Mouse (Mus musculus): ENCODE measurements at regions not wholly inside any gene's neighbourhood (a gene's known extent, or its start where the extent isn't known, plus 50 kb on each side); places are given as distances from the start of the nearest gene placed in this dataset.

DNA sequence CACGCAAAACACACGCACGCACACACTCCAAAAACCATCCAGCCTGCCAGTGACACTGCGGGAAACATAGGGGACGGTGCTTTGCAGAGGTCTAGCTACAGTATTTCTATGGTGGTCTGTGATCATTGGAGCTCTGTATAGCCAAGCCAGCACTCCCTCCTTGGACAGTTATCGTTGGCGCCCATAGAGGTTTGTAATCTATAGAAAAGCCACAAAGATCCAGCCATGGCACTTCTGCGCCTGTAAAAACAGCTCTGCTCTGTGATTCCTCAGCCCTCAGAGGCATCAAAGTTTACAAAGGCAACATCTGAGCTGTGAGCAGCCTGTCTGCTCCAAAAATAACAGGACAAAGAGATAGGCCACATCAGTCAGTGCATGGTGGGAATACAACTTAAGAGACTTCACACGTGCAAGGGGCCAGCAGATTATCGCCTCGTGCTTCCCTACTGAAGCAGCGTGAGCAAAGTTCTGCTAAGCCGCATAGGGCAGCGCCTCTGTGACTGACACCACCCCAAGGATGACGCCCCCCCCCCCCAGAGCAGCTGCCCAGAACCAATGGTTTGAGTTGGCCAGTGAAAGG is 194.7 kb downstream of the Ackr3 start:
- no peak for DNase-seq (ENCODE audit: inconsistent ontology term)

DNA sequence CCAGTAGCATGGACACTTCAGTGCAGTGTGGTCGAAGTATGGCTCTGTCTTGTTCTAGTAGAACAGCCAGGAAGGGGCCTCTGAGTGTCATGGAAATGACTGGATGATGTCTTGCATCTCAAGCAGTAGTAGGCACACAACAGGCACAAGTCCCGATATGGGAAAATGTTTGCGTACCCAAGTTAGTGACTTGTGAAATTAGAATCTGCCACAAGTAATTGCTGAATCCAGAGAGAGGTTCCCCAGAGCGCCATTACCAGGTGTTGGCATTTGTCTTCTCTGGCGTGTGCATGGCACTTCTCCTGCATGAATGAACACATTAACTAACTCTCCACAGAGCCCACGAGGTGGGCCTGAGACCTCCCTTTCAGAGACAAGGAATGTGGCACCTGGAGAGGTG is 199.3 kb downstream of the Ackr3 start:
- DNase-seq (ENCODE audit: inconsistent ontology term) = no peak

DNA sequence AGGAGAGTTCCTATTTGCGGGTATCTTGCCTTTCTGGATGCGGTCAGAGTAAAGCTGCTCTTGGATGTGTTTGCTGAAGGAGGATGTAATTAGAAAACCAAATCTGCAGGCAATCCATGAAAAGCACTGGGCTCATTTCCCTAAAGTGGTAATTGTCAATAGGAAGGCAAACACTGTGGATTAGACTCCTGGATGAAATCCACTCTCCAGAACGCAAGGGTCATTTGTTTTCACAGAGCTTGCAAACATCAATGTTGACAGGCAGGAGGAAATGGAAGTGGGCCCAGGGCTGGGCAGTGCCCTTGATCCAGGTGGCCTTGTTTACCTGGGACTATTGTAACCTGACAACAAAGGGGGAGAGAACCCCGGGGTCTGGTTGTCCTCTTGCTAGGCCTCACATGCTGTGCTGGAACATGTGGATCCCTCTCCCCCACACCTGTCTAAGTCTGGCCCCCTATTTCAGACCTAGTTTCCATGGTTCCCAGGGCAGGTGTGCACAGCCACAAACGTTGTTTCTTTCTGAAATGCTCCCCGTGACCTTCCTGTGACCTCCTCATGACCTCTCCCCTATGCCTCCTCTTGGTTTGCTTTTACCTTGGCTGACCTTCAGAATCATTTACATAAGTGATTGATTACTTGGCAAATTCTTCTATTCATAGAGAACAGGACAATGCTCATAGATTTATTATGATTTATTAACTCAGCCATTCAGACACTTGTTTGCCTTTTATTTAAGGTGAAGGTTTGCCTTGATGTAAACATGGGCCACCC is 197.9 kb upstream of the Cops8 start:
- no peak for DNase-seq (ENCODE audit: inconsistent ontology term)

DNA sequence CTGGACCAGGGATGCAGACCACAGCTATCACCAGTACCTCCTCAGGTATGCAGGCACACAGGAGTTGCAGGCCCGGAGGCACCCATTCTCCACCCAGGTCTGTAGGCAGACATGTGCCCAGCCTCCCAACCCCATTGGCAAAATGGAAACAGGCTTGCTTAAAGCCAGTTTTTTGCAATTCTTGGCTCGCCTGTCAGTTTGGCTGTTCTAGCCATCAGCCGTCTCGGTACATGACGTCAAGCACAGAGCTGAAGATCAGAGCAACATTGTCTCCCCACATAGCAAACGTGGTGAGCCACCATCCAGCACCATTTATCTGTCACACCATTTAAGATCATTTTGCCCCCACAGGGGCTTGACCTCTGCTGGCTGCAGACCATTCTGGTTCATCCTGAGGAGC is 196.1 kb upstream of the Cops8 start:
- DNase-seq (ENCODE audit: inconsistent ontology term) = no peak

DNA sequence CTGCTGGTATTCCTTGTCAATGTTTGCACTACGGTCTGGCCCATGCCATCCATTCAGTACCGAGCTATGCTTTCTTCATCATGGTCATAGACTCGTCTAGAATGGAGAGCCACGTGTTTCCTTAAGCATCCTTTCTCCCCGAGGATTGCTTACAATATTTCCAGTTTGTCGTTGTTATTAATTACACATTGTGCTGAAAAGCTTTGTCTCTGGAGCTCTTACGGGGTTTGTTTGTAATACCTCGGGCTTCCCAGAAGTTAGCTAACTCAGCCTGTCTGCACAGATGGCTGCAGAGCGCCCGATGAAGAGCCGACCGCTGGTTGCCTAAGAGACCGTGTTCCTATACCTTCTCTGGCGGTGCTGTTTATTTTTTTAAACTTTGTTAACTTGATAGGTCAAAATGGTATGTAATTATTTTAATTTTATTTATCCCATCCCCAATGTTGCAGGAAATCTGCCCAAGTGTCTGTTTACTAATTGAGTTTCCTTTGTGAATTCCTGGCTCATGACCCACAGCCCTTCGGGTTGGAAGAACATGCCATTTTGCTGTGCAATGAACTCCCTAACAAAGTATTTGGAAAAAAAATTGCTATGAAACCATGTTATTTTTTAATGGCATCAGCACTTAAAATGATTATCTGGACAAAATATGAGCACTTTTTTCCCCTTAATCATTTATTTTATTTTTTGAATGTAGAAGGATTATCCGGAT is 194.1 kb upstream of the Cops8 start:
- peak; percentile 52 for DNase-seq (ENCODE audit: inconsistent ontology term)

DNA sequence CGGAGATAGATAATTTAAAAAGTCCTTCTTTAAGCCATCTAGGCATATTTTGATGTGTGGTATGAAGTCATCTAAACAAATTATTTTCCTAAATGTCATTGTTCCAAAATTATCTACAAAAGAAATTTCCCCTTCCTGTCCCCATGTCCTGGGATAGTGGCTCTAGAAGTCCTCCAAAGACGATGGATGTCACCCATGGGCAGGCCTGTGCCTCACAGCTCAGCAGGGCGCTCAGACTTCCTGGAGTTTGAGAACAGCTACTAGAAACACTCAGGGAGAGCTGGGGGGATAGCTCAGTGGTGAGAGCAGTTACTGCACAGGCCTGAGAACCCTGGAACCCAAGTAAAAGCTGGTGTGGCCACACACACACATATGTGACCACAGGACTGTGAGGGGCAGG is 193.5 kb upstream of the Cops8 start:
- no peak for DNase-seq (ENCODE audit: inconsistent ontology term)

DNA sequence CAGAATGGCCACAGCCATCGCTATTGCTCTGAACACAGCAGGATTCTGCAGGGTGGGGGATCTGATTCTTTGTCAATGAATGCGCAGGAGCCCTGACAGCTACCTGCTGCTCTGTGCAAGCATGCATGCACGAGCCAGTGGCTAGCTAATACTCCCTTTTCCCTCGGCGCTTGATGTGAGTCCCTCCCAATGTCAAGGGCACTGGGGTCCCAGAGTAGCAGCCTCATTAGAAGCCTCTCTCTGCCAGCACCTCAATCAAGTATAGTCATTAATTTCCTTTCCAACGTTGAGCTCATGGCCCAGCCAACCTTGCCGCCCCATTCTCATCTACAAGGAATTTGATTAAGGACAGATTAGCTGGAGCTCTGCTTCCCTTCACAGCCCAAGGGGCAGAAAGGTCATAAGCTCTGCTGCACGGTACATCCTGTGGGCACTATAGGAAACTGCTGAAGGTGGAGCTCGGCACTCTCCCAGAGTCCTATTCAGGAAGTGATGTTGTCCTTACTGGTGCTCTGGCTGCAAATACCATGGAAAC is 190.2 kb upstream of the Cops8 start:
- DNase-seq (ENCODE audit: inconsistent ontology term) = peak; percentile 37

DNA sequence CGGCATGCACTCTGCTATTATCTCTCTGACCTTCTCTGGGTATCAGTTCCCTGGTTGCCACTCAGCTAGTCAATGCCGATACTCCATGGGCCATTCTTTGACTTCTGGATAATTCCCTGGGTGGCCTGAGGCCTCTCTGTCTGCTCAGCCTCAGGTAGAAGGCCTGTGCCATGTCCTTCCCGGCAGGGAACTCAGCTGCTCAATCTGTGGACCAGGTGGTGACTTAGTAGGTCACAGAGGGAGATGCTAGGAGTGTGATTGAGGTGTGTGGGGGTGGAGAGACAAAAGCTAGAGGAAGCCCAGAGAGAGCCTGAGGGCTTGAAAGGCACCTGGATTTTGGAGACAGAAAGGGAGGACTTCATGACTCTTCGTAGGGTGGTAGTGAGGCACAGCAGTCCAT is 188.0 kb upstream of the Cops8 start:
- DNase-seq (ENCODE audit: inconsistent ontology term) = no peak

DNA sequence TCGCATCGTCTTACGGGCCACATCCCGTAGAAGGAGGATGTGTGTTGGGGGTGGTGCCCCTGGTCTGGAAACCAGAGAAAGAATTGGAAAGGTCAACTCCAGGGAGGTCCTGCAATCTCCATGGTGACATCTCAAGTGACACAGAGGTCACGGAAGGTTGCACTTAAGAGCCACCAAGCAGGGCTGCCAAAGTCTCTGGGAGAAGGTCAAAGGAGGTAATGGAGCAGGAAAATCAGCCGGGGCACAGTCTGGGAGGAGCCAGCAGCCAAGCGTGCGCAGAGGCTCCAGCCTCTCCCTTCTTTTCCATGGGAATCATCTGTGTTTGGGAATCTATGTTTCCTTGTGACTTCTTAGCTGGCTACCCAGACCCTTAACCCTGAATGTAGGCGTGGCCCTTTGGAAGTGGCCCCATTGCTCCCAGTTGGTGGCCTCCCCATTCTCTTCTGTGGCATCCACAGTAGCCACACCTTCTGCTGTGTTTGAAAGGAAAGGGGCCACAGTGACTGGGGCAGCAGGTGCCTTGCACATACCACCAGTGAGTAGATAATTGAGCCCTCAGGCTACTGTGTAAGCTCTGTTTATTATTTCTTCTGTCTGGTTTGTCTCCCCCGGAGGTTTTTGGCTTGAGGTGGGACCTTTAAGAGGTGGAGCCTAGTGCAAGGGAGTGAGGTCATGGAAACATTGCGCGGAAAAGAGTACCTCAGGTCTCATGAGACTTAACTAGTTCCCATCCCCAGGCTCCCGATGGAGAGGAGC is 178.5 kb upstream of the Cops8 start:
- peak; percentile 35 for DNase-seq (ENCODE audit: inconsistent ontology term)

DNA sequence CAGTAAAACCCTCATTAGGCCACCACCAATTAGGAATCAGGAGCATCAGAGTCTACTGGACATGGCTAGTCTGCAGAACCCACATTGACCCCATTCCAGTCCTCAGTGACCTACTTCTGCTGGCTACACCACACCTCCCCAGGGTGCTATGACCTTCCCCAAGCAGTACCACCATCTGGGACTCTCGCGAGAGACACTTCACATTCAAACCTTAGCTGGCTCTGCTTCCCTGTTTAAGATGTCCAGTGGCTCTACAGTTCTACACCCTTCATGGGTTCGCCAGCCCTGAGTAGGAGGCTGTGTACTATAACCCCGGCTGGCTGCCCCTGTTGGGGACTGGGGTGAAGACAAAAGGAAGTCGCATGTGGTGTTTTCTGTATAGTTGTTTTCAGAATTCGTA is 174.4 kb upstream of the Cops8 start:
- no peak for DNase-seq (ENCODE audit: inconsistent ontology term)

DNA sequence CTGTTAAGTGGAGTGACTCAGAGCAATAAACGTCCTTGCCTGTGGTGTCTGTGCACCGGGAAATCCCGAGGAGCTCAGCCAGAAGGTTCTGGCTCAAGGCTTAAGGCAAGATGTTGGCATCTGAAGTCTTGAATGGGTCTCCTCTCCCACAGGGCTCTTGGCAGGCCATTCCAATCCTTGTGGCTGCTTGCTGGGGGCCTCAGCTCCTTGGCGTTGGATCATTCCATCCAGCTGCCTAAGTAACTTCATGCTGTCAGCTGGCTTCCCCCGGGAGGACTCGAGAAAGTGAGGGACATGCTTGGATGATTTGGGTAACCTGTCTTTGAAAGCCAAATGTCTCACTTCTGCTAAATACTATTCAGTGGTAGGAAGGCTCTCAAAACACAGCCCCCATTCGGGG is 174.0 kb upstream of the Cops8 start:
- peak; percentile 44 for DNase-seq (ENCODE audit: inconsistent ontology term)

DNA sequence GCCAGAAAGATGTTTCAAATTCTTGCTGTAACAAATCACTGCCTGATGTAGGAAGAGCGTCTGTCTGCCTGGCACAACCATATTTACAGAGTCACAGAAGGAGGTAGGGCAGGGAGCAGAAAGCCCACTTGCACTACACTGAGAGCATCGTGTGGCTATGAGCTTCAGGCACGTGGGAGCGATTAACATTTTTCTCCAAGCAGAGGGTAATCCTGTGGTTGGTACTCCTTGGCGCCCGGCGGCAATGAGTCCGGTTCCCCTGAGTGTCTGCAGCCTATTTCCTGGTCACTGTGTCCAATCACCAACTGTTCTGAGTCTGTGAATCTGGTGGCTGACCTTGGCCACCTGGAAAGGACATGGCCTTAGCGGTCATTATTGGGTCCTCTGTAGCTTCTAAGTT is 172.3 kb upstream of the Cops8 start:
- no peak for DNase-seq (ENCODE audit: inconsistent ontology term)

DNA sequence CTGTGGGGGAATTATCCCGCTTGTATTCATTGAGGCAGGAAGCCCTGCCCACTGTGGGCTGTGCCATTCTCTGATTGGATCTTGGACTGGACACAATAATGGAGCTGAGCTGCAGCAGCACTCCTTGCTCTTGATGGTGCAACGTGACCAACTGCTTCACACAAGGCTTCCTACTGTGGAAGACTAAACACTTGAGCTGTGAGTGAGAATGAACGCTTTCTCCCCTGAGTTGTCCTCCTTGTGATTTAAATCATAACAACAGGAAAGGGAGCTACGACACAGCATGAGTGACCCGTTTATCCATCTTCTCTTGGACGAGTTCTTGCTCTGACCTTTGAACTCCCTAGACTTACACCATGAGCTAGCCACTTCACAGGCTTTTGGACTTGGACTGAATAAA is 171.0 kb upstream of the Cops8 start:
- DNase-seq (ENCODE audit: inconsistent ontology term) = no peak

DNA sequence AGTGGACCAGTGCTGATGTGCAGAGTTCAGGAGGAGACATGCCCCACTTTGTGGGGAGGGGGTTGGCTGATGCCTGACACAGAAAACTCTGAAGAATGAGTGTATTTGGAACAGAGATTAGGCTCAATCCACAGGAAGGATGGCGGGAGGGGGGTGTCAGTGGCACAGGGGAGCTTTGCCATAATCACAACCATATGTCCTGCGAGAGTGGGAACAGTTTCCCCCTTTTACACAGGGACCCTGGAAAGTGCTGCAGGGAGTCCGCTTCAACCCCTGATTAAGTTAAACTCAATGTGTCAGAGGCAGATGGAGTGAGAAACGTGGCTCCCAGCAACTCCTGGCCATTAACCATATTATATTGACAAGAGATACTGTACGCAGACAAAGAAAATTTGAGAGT is 168.9 kb upstream of the Cops8 start:
- no peak for DNase-seq (ENCODE audit: inconsistent ontology term)

DNA sequence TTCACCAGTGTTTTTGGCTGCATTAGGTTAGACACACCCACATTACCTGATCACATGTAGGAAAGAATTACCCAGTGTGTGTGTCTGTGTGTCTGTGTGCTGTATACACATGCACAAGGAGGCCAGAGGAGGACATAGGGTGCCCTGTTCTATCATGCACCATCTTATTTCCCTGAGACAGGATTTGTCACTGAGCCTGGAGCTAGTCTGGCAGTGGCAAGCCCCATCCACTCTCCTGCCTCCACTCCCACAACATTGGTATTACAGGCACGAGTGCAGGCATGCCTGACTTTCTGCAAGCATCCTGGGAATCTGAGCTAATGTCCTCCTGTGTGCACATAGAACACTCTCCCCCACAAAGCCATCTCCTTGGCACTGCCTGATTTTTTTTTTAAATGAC is 162.1 kb upstream of the Cops8 start:
- DNase-seq (ENCODE audit: inconsistent ontology term) = no peak

DNA sequence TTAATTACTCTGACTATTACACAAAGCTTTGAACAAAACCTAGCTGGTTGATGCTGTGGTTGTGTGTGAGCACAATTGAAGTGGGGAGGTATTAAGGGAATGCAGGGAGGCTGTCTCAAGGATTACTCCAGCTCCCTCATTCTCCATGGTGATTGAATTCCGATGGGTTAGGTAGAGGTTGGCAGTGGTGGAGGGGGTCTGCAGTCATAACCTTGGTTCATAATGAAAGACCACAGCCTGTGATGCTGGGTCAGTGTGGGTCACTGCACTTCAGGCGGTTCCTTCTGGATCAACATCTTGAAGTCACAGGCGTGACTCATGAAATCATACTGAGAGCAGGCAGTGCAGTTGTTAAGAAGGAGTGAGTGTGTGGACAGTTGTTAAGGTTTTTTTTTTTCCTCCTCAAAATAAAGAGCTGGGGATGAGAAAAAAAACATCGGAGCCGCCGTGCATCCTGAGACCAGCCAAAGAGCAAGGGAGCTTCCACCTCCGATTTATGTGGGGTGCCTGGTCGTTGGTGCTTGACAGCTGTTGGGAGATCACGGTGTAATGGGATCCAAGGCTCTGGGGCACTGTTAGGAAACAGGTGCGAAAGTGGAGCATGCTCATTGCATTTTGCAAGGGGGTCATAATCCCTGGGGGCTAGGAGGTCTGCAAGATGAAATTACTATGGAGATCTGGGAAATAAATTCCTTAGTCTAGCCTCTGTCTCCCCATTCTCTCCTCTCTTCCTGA is 161.5 kb upstream of the Cops8 start:
- DNase-seq (ENCODE audit: inconsistent ontology term) = peak; percentile 57

DNA sequence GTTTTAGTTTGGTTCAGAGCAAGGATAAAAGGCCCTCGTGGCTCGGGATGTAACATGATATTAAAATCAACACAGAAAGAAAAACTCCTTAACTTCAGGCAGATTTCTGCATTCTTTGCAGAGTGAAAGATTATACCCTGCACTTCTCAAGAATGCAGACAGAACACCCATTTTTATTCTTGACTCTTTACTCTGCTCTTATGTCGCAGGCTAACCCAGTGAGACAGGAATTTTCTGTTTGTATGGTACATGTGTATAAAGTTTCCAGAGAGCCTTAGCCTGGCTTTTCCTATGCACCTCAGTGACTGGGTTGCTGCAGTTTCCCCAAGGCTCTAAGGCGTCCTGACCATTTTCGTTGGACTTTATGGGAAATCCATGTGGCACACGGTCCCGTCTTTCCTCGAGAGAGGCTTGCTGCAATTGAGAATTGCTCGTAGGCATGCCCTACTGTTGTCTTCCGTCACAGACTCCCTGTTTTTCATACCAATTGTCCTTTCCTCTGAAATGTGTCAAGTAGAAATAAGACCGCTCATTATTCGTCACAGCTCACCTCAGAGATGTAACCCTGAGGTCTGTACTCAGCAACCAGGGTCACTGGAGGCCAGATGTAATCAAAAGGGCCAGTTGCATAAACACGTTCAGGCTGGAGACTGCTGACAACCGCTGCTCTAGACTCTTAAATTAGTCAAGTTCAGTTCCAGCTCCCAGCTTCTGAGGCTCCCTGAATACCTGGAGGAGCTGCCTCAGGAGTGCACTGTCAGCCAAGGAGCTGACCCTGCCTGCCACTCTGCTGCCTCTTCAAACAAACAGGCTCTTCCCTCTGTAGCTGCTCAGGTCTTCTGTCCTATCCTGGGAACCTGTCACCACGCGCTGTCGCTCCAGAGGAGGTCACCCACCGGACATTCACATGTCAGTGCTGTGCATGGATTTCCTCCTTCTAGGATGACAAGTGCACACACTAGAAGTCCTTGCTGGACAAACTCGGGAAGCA is 160.2 kb upstream of the Cops8 start:
- DNase-seq (ENCODE audit: inconsistent ontology term) = no peak

DNA sequence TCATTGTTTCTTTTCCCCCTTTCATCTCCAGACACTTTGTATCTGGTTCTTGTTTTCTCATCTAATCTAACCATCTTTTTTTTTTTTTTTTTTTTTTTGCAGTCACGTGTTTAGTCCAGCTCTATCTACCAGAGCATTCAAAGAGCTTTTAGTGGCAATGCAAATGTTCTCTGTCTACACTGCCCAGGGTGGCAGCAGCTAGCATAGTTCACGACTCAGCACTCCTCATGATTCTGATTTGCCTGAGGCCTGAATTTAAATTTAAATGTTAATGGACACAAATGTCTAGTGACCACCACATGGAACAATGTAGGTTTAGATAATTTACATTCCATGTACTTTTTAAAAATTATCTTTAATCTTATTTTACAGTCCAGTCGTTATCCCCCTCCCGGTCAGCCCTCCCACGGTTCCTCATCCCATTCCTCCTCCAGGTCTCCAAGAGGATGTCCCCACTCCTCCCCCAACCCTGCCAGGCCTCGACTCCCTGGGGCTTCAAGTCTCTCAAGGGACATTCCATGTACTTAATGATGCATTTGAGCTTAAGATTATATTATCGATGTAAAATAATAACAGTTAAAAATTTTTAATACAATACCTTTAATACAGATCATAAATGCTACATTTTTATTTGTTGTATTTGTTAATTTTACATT is 153.1 kb upstream of the Cops8 start:
- DNase-seq (ENCODE audit: inconsistent ontology term) = no peak

DNA sequence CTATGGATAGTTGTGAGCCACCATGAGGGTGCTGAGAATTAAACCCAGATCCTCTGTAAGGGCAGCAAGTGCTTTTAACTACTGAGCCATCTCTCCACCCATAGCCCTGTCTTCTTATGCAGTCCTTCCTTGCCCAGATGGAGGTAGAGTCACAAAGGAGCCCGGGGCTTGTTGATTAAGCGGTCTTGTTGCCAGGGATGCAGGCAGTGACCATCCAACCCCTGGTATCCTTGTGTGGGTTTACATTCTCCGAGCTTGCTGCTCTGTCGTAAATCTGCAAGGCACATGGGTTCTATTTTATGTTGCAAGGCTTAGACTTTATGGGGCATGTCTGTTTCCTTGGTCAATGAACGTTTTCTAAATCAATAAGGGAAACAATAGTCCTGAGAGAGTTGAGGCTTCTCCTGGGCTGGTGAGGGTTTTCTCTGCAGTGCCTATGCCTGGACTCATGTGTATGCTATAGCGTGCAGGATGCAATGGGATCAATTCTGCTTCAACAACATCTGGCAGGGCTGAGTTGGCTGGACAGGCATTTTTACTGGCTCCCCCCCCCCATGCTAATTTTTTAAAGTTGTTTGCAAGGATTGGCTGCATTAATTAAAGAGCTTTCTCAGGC is 150.7 kb upstream of the Cops8 start:
- no peak for DNase-seq (ENCODE audit: inconsistent ontology term)

Data from Muller cell, postnatal 12 days (primary cell).